Mouse (Mus musculus): ENCODE data around the gene Cks2.
A peak's percentile ranks its signal among the peaks of the same experiment; 100 is the strongest.

Cks2 gene

DNA sequence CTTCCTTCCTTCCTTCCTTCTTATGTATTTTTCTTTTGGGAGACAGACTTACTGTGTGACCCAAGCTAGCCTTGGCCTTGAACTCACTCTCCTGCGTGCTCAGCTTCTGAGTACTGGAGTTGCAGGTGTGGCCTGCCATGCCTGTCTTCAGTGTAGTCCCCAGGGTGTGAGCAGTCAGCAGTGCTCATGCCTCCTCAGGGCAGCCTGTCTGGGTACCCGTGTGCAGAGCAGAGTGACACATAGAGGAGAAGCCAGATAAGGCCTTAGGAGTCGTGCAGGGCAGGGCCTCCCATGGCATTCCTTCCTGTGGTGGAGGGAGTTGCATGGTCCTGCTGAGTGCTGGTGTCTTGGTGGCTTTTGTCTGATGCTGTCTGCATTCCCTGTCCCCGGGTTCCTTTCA, 34.3 kb downstream of the Cks2 start:
- no peak for DNase-seq (ENCODE audit: low read depth, low spot score)

DNA sequence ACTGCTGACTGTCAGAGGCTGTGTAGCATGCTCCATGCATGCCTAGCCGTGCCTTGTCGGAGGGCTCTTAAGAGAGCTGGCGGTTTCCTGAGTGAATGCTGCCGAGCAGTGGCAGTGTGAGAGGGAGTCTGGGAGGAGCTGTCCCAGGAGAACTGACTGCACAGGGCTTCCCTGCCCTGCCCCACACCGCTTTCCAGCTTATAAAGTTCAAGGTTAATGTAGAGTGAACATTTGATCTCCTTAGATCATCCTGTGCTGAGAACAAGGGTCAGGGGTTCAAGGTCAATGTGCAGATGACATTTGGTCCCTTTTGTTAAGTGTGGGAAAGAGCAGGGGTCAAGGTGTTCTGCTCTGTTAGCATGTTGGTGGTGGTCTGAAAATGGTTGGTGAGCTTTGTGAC, 36.0 kb downstream of the Cks2 start:
- peak; percentile 76 for DNase-seq (ENCODE audit: low read depth, low spot score)

DNA sequence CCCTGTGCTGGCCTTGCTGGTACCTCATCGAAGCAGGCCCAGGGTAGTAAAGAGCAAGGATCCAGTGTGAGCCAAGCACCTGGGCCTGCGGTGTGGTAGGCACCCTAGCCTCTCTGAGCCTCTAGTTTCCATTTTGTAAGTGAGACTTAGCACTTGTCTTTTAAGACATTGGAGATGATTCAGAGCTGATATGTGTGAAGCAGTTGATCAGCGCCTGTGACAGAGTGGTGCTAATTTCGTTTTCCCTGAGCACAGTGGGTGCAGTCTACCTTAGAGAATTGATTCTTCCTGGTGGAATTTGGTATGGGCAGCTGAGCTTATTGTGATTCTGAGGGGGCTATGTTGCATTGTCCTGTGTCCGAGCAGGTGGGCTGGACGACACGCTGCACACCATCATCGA, 36.6 kb downstream of the Cks2 start:
- no peak for DNase-seq (ENCODE audit: low read depth, low spot score)

DNA sequence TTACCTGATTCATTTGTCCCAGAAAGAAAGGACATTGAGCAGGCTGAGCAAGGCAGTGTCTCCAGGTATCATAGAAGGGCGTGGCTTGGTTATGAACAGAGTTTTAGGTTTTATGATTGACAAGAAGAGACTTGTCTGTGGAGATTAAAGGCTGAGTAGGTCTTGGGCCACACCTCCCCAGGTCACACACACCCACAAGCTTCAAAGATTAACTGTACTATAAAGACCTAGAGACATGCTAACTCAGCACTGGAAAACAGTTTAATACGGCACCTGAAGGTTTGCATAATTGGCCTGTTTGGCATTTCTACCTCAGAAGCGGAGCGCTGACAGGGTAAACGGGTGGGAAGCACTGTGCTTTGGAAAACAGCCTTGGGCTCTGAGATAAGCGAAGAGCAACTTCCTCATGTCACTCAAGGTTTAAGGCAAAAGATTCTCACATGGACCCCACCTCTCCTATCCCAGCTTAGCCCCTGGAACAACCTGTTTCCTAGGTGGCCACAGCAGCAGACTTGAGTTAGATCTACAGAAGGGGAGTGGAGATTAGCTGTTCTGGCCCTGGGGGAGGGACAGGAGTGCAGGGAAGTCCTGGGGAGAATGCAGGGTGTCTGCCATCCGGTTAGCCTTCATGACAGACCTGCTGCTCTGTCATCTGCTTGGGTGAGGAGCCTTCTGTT, 40.4 kb downstream of the Cks2 start:
- DNase-seq (ENCODE audit: low read depth, low spot score): no peak

DNA sequence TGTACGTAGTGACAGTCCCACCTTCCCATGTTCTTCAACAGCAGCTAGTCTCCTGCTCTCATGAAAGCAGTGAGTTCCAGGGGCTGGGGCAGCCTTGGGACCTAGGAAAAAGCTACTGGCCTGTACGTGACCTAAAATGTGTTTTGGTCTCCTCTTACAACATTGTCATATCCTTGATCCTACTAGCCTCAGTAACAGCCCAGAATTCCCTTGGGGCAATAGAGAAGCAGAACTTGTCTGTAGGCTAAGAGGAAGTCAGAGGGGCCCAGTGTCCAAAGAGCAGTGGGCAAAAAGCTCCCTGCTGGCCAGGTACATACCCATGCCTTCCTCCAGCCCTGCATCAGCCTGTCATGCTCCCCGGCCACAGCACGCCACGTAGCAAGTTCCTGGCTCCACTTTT, 41.9 kb downstream of the Cks2 start:
- DNase-seq (ENCODE audit: low read depth, low spot score): no peak

DNA sequence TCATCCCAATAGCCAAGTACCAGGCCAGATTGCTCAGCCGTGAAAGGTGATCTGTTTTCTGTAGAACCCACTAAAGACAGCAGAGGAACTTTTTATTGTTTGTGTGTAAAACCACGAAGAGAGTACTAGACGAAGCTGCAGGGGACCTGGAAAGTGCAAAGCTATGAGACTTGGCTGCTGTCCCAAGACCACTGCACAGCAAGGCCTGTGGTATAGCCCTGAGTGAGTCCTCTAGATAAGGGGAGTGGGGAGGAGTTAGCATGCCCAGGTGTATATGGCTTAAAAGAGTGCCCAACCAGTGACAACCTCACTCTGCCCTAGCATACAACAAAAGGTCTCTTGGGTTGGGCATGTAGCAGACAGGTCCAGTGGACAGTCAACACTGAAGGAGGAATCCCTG, 43.7 kb downstream of the Cks2 start:
- no peak for DNase-seq (ENCODE audit: low read depth, low spot score)

DNA sequence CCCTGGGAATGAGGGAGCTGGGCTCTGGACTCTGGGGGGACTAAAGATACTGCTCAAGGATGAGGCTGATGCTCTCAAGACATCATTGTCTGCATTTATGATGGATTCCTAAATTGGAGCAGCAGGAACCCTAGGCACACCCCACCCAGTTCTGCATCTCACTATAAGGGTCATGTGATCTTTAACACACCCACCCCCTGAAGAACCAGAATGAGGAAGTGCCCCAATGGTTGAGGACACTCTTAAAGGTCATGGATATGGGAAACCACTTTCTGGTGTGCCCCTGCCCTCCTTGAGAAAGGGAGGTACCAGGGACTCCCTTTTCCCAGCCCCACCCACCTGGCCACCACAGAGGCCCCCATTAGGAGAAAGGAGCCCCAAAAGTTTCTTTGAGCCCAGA, 51.4 kb downstream of the Cks2 start:
- DNase-seq (ENCODE audit: low read depth, low spot score): no peak

DNA sequence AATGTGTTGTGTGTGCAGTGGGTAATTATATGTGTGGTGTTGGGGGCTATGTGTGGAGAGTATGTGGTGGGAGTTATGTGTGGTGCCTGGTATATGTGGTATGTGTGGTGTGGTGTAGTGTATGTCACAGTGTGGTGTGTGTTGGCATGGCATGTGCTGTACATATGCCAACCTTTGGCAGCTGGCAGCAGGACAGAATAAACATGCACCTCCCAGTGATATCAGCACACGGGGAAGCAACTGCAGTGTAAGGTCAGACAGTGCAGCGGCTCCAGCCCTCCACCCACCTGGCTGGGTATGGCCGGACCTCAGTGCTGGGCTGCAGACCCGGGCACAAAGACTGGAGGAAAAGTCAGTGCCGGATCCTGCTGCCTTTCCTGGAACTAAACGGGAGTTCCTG, 52.4 kb downstream of the Cks2 start:
- DNase-seq (ENCODE audit: low read depth, low spot score): no peak

DNA sequence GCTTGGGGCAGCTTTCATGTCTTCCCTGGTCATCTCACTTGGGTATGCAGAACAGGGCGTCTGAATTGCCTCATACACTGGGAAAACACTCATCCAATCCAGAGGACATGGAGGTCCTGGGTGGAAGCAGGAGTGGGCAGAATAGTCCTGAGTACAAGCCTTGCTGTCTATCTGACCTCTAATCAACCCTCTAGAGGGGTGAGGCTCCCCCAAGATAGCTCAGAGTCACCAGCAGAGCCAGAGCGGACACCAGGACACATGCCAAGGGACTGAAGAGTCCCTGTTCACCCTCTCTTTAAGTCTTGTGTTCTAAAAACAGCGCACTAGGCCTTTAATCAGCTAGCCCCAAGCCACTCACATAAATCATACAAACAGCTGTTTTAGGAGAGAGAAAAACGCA, 52.9 kb downstream of the Cks2 start:
- DNase-seq (ENCODE audit: low read depth, low spot score): no peak

DNA sequence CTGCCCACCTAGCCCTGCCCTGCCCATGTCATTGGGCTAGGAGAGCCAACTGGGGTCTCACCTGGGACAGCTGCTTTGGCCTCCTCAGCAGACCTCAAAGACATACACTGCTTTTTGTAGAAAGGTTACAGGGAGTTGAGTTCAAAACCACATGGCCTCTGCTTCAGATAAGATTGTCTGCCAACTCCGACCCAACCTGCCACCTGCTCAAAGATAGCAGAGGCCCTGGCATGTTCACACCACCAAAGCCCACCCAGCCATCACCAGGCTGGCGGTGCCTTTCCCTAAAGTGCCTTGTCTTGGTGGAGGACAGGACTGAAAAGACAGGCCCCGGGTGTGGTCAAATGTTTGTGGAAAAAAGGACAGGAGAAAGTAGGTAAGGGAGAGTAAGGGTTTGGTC, 53.3 kb downstream of the Cks2 start:
- DNase-seq (ENCODE audit: low read depth, low spot score): no peak

Measured in R1 (cell line).